Mouse (Mus musculus) MN1 (cell line): ENCODE measurements around the gene Col18a1.
"Not testable (repeated sequence)": the region's sequence is repeated elsewhere in the genome, so short reads cannot be mapped to it uniquely, and the experiment has no call there.

Experiments
- DNase-seq: peaks from one replicate; pipeline ENCODE4 v3.0.0-alpha.2; 2016; ENCODE audit warnings: low spot score

Gene Col18a1

GRCm38 (mm10) chr10:77136205-77136604 is 30.1 kb downstream of the Col18a1 start:
- no peak for DNase-seq

- no peak for DNase-seq
Observed at GRCm38 (mm10) chr10:77135274-77135829, 31.0 kb downstream of the Col18a1 start.

GRCm38 (mm10) chr10:77134807-77135152 is 31.6 kb downstream of the Col18a1 start:
- not testable (repeated sequence) for DNase-seq

GRCm38 (mm10) chr10:77133951-77134806 is 32.2 kb downstream of the Col18a1 start:
- DNase-seq, result no peak

GRCm38 (mm10) chr10:77132118-77132517 is 34.2 kb downstream of the Col18a1 start:
- no peak for DNase-seq

- no peak for DNase-seq
Observed at GRCm38 (mm10) chr10:77131536-77131935, 34.8 kb downstream of the Col18a1 start.

GRCm38 (mm10) chr10:77130561-77131240 is 35.6 kb downstream of the Col18a1 start:
- DNase-seq, result peak; percentile 98

- DNase-seq, result peak; percentile 54
Observed at GRCm38 (mm10) chr10:77129637-77130410, 36.5 kb downstream of the Col18a1 start.

GRCm38 (mm10) chr10:77127926-77128325 is 38.4 kb downstream of the Col18a1 start:
- peak; percentile 79 for DNase-seq

GRCm38 (mm10) chr10:77126590-77126989 is 39.8 kb downstream of the Col18a1 start:
- DNase-seq, result no peak

- DNase-seq, result no peak
Observed at GRCm38 (mm10) chr10:77125078-77125731, 41.1 kb downstream of the Col18a1 start.

GRCm38 (mm10) chr10:77123953-77124352 is 42.4 kb downstream of the Col18a1 start:
- peak; percentile 81 for DNase-seq

GRCm38 (mm10) chr10:77121287-77122022 is 44.9 kb downstream of the Col18a1 start:
- peak; percentile 77 for DNase-seq

- no peak for DNase-seq
Observed at GRCm38 (mm10) chr10:77120501-77120900, 45.8 kb downstream of the Col18a1 start.

GRCm38 (mm10) chr10:77119437-77119836 is 46.9 kb downstream of the Col18a1 start:
- DNase-seq, result no peak

GRCm38 (mm10) chr10:77118361-77118760 is 48.0 kb downstream of the Col18a1 start:
- DNase-seq, result peak; percentile 49

- DNase-seq, result peak; percentile 82
Observed at GRCm38 (mm10) chr10:77116537-77117455, 49.6 kb downstream of the Col18a1 start.

- peak; percentile 59 for DNase-seq
Observed at GRCm38 (mm10) chr10:77113489-77114240, 52.7 kb downstream of the Col18a1 start.
